Mouse (Mus musculus) gastrocnemius, postnatal 10 days (tissue): ENCODE results near the gene Mthfd1l. TPM values are rescaled to one million over a fixed set of nuclear protein-coding genes. Genes with fewer than 3 reads are reported as not detected.

Experiments used
- DNase-seq: peaks from one replicate; pipeline ENCODE4 v3.0.0; 2021; ENCODE audit warnings: mixed read lengths
- long read RNA-seq, 2 experiments: library from polyadenylated mRNA; stranded (forward); transcript quantifications; one replicate each; pipeline ENCODE4 v2.0.0; 2021
- total RNA-seq, 2 experiments: library from RNA; stranded (reverse); gene quantifications; 2 replicates each; pipeline ENCODE4 v1.2.3; 2021

Mthfd1l gene
- total RNA-seq, result 1 to 10 TPM; 4.7 to 4.8 TPM
- long read RNA-seq, experiment 1, partial matches to known transcripts, result 0 of 10 reads
- long read RNA-seq, experiment 1, other reads (novel, unspliced or antisense), result 6 of 10 reads
- long read RNA-seq, experiment 2, partial matches to known transcripts, result 0 of 6 reads
- long read RNA-seq, experiment 2, other reads (novel, unspliced or antisense), result 1 of 6 reads

- DNase-seq, result peak; percentile 74
These were observed at the start of gene Mthfd1l for GRCm38 (mm10) chr10:3972981-3973588. TSS of gene Mthfd1l (plus strand) at chr10:3973118.

GRCm38 (mm10) chr10:3928008-3928545 is 44.8 kb upstream of the Mthfd1l start:
- no peak for DNase-seq

- DNase-seq, result no peak
These were observed 41.1 kb upstream of the Mthfd1l start for GRCm38 (mm10) chr10:3931831-3932230.

- DNase-seq, result no peak
These were observed 39.5 kb upstream of the Mthfd1l start for GRCm38 (mm10) chr10:3933311-3933940.

- no peak for DNase-seq
These were observed 36.1 kb upstream of the Mthfd1l start for GRCm38 (mm10) chr10:3936864-3937263.

GRCm38 (mm10) chr10:3939895-3940595 is 32.9 kb upstream of the Mthfd1l start:
- no peak for DNase-seq

GRCm38 (mm10) chr10:3940596-3940975 is 32.3 kb upstream of the Mthfd1l start:
- DNase-seq, result no peak

- DNase-seq, result no peak
These were observed 31.7 kb upstream of the Mthfd1l start for GRCm38 (mm10) chr10:3941054-3941757.

GRCm38 (mm10) chr10:3942289-3942688 is 30.6 kb upstream of the Mthfd1l start:
- DNase-seq, result no peak

- DNase-seq, result peak; percentile 68
These were observed 29.2 kb upstream of the Mthfd1l start for GRCm38 (mm10) chr10:3943492-3944395.

GRCm38 (mm10) chr10:3946871-3947270 is 26.0 kb upstream of the Mthfd1l start:
- DNase-seq, result no peak

GRCm38 (mm10) chr10:3947346-3947745 is 25.6 kb upstream of the Mthfd1l start:
- no peak for DNase-seq

- DNase-seq, result no peak
These were observed 23.6 kb upstream of the Mthfd1l start for GRCm38 (mm10) chr10:3949306-3949705.

GRCm38 (mm10) chr10:3956471-3956870 is 16.4 kb upstream of the Mthfd1l start:
- DNase-seq, result no peak

GRCm38 (mm10) chr10:3958591-3958990 is 14.3 kb upstream of the Mthfd1l start:
- no peak for DNase-seq

- DNase-seq, result no peak
These were observed 3.9 kb upstream of the Mthfd1l start for GRCm38 (mm10) chr10:3969026-3969425.

- DNase-seq, result no peak
These were observed 681 bp upstream of the Mthfd1l start for GRCm38 (mm10) chr10:3972237-3972636.

GRCm38 (mm10) chr10:3973589-3974070 is 712 bp downstream of the Mthfd1l start:
- peak; percentile 88 for DNase-seq

- no peak for DNase-seq
These were observed 1.5 kb downstream of the Mthfd1l start for GRCm38 (mm10) chr10:3974380-3974779.

- no peak for DNase-seq
These were observed 3.1 kb downstream of the Mthfd1l start for GRCm38 (mm10) chr10:3975898-3976622.
